Mouse (Mus musculus) MEL (cell line): ENCODE measurements around the gene Dapp1. TPM values are rescaled to one million over a fixed set of nuclear protein-coding genes. Genes with fewer than 3 reads are reported as not detected.

Source experiments
- DNase-seq: peaks from one replicate; pipeline ENCODE4 v3.0.0; 2011; ENCODE audit warnings: low read depth, low spot score
- H3K27ac ChIP-seq: 2 replicates; pipeline ENCODE4 v1.5.1; 2012; ENCODE audit warnings: low read depth, mild to moderate bottlenecking, control low read depth, low read length, moderate library complexity; ENCODE audit not compliant: control insufficient read depth
- H3K27me3 ChIP-seq, 2 experiments: fragments of 150-350 bp in 1 of 2; sonication (generic) in 1 of 2; 2 replicates each; pipeline ENCODE4 v1.6.1; 2012; ENCODE audit warnings: low read length in 2 of 2, mild to moderate bottlenecking in 2 of 2, improper control_type of control experiment in 1 of 2, moderate library complexity in 1 of 2; ENCODE audit not compliant: insufficient read depth in 2 of 2, control insufficient read depth in 1 of 2
- H3K36me3 ChIP-seq, 2 experiments: 2 replicates each; pipeline ENCODE4 v1.6.1; 2012 to 2014; ENCODE audit warnings: low read length in 2 of 2, improper control_type of control experiment in 1 of 2, inconsistent platforms in 1 of 2, mild to moderate bottlenecking in 1 of 2; ENCODE audit not compliant: insufficient read depth in 2 of 2, control insufficient read depth in 1 of 2
- H3K4me1 ChIP-seq, 2 experiments: fragments of 150-350 bp in 1 of 2; sonication (generic) in 1 of 2; 2 replicates each; pipeline ENCODE4 v1.6.1; 2012; ENCODE audit warnings: low read length in 2 of 2, improper control_type of control experiment in 1 of 2, mild to moderate bottlenecking in 1 of 2; ENCODE audit not compliant: insufficient read depth in 2 of 2, control insufficient read depth in 1 of 2
- H3K4me3 ChIP-seq, 2 experiments: fragments of 150-350 bp in 1 of 2; sonication (generic) in 1 of 2; 2 replicates each; pipeline ENCODE4 v1.5.1; 2012; ENCODE audit warnings: low read depth in 2 of 2, low read length in 2 of 2, mild to moderate bottlenecking in 2 of 2, moderate library complexity in 2 of 2, control low read depth in 1 of 2, improper control_type of control experiment in 1 of 2; ENCODE audit not compliant: control insufficient read depth in 1 of 2, insufficient read depth in 1 of 2
- H3K79me2 ChIP-seq: 2 replicates; pipeline ENCODE4 v1.6.1; 2012; ENCODE audit warnings: mild to moderate bottlenecking, low read length, moderate library complexity; ENCODE audit not compliant: control insufficient read depth, poor library complexity, insufficient read depth
- H3K9ac ChIP-seq: 2 replicates; pipeline ENCODE4 v1.6.1; 2012; ENCODE audit warnings: low read depth, mild to moderate bottlenecking, control low read depth, low read length, moderate library complexity; ENCODE audit not compliant: control insufficient read depth, poor library complexity, severe bottlenecking
- H3K9me3 ChIP-seq: fragments of 150-350 bp; sonication (generic); replicated peaks from 2 replicates; pipeline ENCODE4 v1.6.1; 2012; ENCODE audit warnings: mild to moderate bottlenecking, low read length, improper control_type of control experiment, moderate library complexity; ENCODE audit not compliant: insufficient read depth
- CHD2 ChIP-seq: IDR thresholded peaks from 2 replicates; pipeline ENCODE4 v1.6.1; 2011; ENCODE audit warnings: low read length, improper control_type of control experiment
- CTCF ChIP-seq, 3 experiments: IDR thresholded peaks in 2 of 3; conservative IDR thresholded peaks in 1 of 3; 2 replicates each; pipeline ENCODE4 v1.5.1; 2011 to 2012; ENCODE audit warnings: low read length in 3 of 3, low read depth in 2 of 3, mild to moderate bottlenecking in 2 of 3, improper control_type of control experiment in 1 of 3, inconsistent platforms in 1 of 3, mixed read lengths in 1 of 3, moderate library complexity in 1 of 3; ENCODE audit not compliant: control insufficient read depth in 1 of 3, insufficient read depth in 1 of 3, poor library complexity in 1 of 3, severe bottlenecking in 1 of 3
- EP300 ChIP-seq, 2 experiments: IDR thresholded peaks; 2 replicates each; pipeline ENCODE4 v1.6.1; 2011; ENCODE audit warnings: improper control_type of control experiment in 2 of 2, low read length in 2 of 2, low read depth in 1 of 2, mild to moderate bottlenecking in 1 of 2
- ETS1 ChIP-seq: IDR thresholded peaks from 2 replicates; pipeline ENCODE4 v1.6.1; 2012; ENCODE audit warnings: low read depth, mild to moderate bottlenecking, inconsistent platforms, low read length, improper control_type of control experiment, moderate library complexity
- GABPA ChIP-seq: IDR thresholded peaks from 2 replicates; pipeline ENCODE4 v1.6.1; 2012; ENCODE audit warnings: low read depth, mild to moderate bottlenecking, inconsistent platforms, low read length, improper control_type of control experiment, moderate library complexity
- JUND ChIP-seq: IDR thresholded peaks from 2 replicates; pipeline ENCODE4 v1.6.1; 2011; ENCODE audit warnings: low read depth, mild to moderate bottlenecking, improper control_type of control experiment, low read length
- MAFK ChIP-seq: IDR thresholded peaks from 2 replicates; pipeline ENCODE4 v1.6.1; 2011; ENCODE audit warnings: low read depth, mild to moderate bottlenecking, low read length, improper control_type of control experiment, borderline replicate concordance
- MEF2A ChIP-seq: IDR thresholded peaks from 2 replicates; pipeline ENCODE4 v1.6.1; 2014; ENCODE audit warnings: low read depth, mild to moderate bottlenecking, inconsistent platforms, low read length, improper control_type of control experiment; ENCODE audit not compliant: poor library complexity, insufficient replicate concordance, severe bottlenecking; ENCODE audit errors: extremely low read depth
- MYC ChIP-seq: IDR thresholded peaks from 2 replicates; pipeline ENCODE4 v1.6.1; 2011; ENCODE audit warnings: low read depth, mild to moderate bottlenecking, low read length, improper control_type of control experiment, moderate library complexity
- NELFE ChIP-seq: IDR thresholded peaks from 2 replicates; pipeline ENCODE4 v1.6.1; 2011; ENCODE audit warnings: low read depth, low read length, improper control_type of control experiment
- POLR2A ChIP-seq, 2 experiments: IDR thresholded peaks; 2 replicates each; pipeline ENCODE4 v1.6.1; 2011 to 2012; ENCODE audit warnings: low read length in 2 of 2, mild to moderate bottlenecking in 2 of 2, control low read depth in 1 of 2, improper control_type of control experiment in 1 of 2, low read depth in 1 of 2, moderate library complexity in 1 of 2; ENCODE audit not compliant: control insufficient read depth in 1 of 2, insufficient read depth in 1 of 2, poor library complexity in 1 of 2
- RCOR1 ChIP-seq: IDR thresholded peaks from 2 replicates; pipeline ENCODE4 v1.6.1; 2012; ENCODE audit warnings: low read depth, mild to moderate bottlenecking, inconsistent platforms, low read length, improper control_type of control experiment
- SIN3A ChIP-seq: IDR thresholded peaks from 2 replicates; pipeline ENCODE4 v1.6.1; 2012; ENCODE audit warnings: low read length, improper control_type of control experiment, inconsistent platforms
- SMC3 ChIP-seq: IDR thresholded peaks from 2 replicates; pipeline ENCODE4 v1.6.1; 2011; ENCODE audit warnings: low read depth, low read length, improper control_type of control experiment
- TAL1 ChIP-seq: IDR thresholded peaks from 2 replicates; pipeline ENCODE4 v1.6.1; 2012; ENCODE audit warnings: mild to moderate bottlenecking, inconsistent platforms, low read length, moderate library complexity, mixed read lengths
- TBP ChIP-seq: IDR thresholded peaks from 2 replicates; pipeline ENCODE4 v1.8.0; 2011; ENCODE audit warnings: low read depth, low read length, improper control_type of control experiment
- TCF12 ChIP-seq: IDR thresholded peaks from 2 replicates; pipeline ENCODE4 v1.6.1; 2014; ENCODE audit warnings: low read depth, mild to moderate bottlenecking, inconsistent platforms, low read length, improper control_type of control experiment, moderate library complexity
- UBTF ChIP-seq: IDR thresholded peaks from 2 replicates; pipeline ENCODE4 v1.6.1; 2012; ENCODE audit warnings: low read depth, mild to moderate bottlenecking, inconsistent platforms, low read length, improper control_type of control experiment, moderate library complexity, borderline replicate concordance; ENCODE audit not compliant: insufficient read depth
- ZNF384 ChIP-seq: IDR thresholded peaks from 2 replicates; pipeline ENCODE4 v1.6.1; 2012; ENCODE audit warnings: low read depth, mild to moderate bottlenecking, inconsistent platforms, low read length, improper control_type of control experiment
- polyA plus RNA-seq, 2 experiments: library from polyadenylated mRNA; stranded (reverse) in 1 of 2; unstranded in 1 of 2; fragments of >175 nt in 1 of 2; fragments of >200 nt in 1 of 2; gene quantifications; 2 replicates each; pipeline versions ENCODE4 v1.2.1 to v1.2.4; 2012; ENCODE audit warnings: low replicate concordance in 2 of 2, low read depth in 1 of 2; ENCODE audit not compliant: insufficient read length in 2 of 2, insufficient read depth in 1 of 2, missing spikeins in 1 of 2
- total RNA-seq: library from RNA; depleted of rRNA; stranded (reverse); fragments of 300-350 nt; gene quantifications from 2 replicates; pipeline ENCODE4 v1.2.3, GENCODE M21; 2012

Dapp1 gene
- total and polyA plus RNA-seq, 3 experiments = 45.7 to 91.5 (median 67.3) TPM

DNA sequence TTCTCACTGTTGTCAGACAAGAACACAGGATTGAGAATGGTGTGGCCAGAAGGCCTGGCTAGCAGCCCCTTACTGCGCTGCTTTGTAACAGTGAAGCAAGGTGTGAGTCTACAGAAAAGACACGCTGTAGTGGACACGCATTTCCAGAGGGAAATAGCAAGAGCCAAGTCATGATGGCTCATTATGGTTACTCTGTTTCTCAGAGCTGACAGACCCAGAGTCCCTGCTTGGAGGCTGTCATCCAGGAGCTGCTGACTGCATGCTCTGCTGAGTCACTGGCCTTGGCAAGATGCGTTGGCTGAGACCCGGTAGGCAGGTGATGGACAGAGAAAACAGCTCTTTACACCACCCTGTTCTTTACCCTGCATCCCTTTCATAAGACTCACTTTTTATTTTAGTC is 48.0 kb upstream of the Dapp1 start:
- H3K79me2 ChIP-seq = no peaks in the 10 kb centered on the region
- no peak overlapping the region for H3K4me3 ChIP-seq
- H3K4me1 ChIP-seq = peaks cover 7 to 10% of the 10 kb centered on the region in 2 experiments; a peak in 3 of 4 replicates
- no peak overlapping the region for H3K27ac ChIP-seq
- no peak overlapping the region for H3K9ac ChIP-seq
- peaks cover 0 to 2% of the 10 kb centered on the region in 2 experiments; a peak in 1 of 4 replicates for H3K36me3 ChIP-seq
- DNase-seq = peak; percentile 67
- no peaks in the 10 kb centered on the region for H3K27me3 ChIP-seq
- TF ChIP-seq TBP (no peak), ETS1 (0 out of 2 replicates have a peak, but pooled peaks have one; percentile 44), GABPA (0 out of 2 replicates have a peak, but pooled peaks have one; percentile 36), CHD2 (no peak), NELFE (no peak), POLR2A (IDR thresholded peaks at IDR 0.05; ENCODE audit: control insufficient read depth in 1 of 2, insufficient read depth in 1 of 2, low read depth in 1 of 2, low read length in 2 of 2, poor library complexity in 1 of 2) (no peak), SIN3A (no peak), MEF2A (no peak), MYC (no peak), JUND (no peak), RCOR1 (no peak), SMC3 (no peak), UBTF (no peak), EP300 (IDR thresholded peaks at IDR 0.05; ENCODE audit: low read depth in 1 of 2, low read length in 2 of 2) (0 out of 4 replicates have a peak, but pooled peaks have one; percentile 21 to 25), TCF12 (no peak), TAL1 (no peak), ZNF384 (no peak), CTCF (IDR thresholded peaks at IDR 0.05 in 2 of 3, conservative IDR thresholded peaks at IDR 0.05 in 1 of 3; ENCODE audit: control insufficient read depth in 1 of 3, insufficient read depth in 1 of 3, low read depth in 2 of 3, low read length in 3 of 3, poor library complexity in 1 of 3, severe bottlenecking in 1 of 3) (no peak)
- no peaks in the 10 kb centered on the region for H3K9me3 ChIP-seq

DNA sequence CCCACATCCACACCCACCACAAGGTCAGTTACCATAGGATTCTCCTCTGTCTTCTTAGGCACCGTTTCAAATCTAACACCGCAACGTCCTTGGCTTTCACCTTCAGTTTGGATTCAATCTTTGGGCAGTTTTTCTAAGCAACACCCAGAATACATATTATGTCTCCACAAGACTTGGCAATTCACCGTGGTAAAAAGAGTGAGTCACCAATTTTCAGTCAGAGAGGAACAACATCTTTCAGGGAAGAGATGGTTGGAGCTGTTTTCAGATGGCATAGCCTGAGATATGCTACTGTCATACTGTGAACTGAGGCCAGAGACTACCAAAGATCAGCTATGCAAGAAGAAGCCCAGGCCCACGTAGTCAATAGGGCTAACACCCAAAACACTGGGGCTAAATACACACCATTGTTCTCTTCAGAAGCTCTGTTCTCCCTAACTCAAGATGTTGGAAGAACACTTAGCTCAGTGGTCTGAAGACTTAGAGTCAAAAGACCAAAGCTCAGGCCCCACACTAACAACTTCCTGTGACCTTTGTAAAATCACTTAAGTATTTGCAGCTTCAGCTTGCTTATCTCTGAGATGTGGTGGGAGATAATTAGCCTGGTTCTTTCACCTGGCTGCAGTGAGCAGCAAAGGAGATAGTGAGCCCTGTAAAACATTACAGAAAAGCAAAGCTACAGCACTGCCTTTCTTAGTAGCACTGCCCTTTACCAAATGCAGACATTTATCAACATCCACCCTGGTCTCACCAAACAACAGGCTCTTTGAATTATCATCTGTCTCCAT is 46.4 kb upstream of the Dapp1 start:
- H3K27me3 ChIP-seq = no peaks in the 10 kb centered on the region
- peak; percentile 35 for DNase-seq

More for the DNA sequence above, 46.4 kb upstream of the Dapp1 start:
- Histone ChIP-seq H3K9ac (no peak overlapping the region), H3K9me3 (no peaks in the 10 kb centered on the region), H3K4me3 (no peak overlapping the region), H3K27ac (no peak overlapping the region), H3K36me3 (peaks cover 0 to 2% of the 10 kb centered on the region in 2 experiments; a peak in 1 of 4 replicates), H3K4me1 (peaks cover 6 to 7% of the 10 kb centered on the region in 2 experiments; a peak in 3 of 4 replicates), H3K79me2 (no peaks in the 10 kb centered on the region)
- no peak for TF ChIP-seq TBP
- no peak for TF ChIP-seq POLR2A (IDR thresholded peaks at IDR 0.05; ENCODE audit: control insufficient read depth in 1 of 2, insufficient read depth in 1 of 2, low read depth in 1 of 2, low read length in 2 of 2, poor library complexity in 1 of 2)
- TF ChIP-seq MAFK = no peak
- no peak for TF ChIP-seq CTCF (IDR thresholded peaks at IDR 0.05 in 2 of 3, conservative IDR thresholded peaks at IDR 0.05 in 1 of 3; ENCODE audit: control insufficient read depth in 1 of 3, insufficient read depth in 1 of 3, low read depth in 2 of 3, low read length in 3 of 3, poor library complexity in 1 of 3, severe bottlenecking in 1 of 3)
